Mouse (Mus musculus) neural tube, embryonic 12.5 days (tissue): ENCODE results near the gene Hes3. TPM values are rescaled to one million over a fixed set of nuclear protein-coding genes. Genes with fewer than 3 reads are reported as not detected.

Source experiments
- ATAC-seq: fragments of 200-750 bp; cut with Nextera tagmentation; 2 replicates; pipeline ENCODE4 v1.8.0; 2017; ENCODE audit warnings: low read depth, mild to moderate bottlenecking, moderate TSS enrichment, moderate library complexity; ENCODE audit not compliant: low FRiP score
- H3K27ac ChIP-seq: fragments of 300-500 bp; sonication (generic); 2 replicates; pipeline ENCODE4 v1.5.1; 2016
- H3K27me3 ChIP-seq: fragments of 300-500 bp; sonication (generic); replicated peaks from 2 replicates; pipeline ENCODE4 v1.6.1; 2016; ENCODE audit warnings: mild to moderate bottlenecking
- H3K36me3 ChIP-seq: fragments of 300-500 bp; sonication (generic); 2 replicates; pipeline ENCODE4 v1.6.1; 2016; ENCODE audit warnings: mild to moderate bottlenecking
- H3K4me1 ChIP-seq: fragments of 300-500 bp; sonication (generic); 2 replicates; pipeline ENCODE4 v1.6.1; 2016
- H3K4me2 ChIP-seq: fragments of 300-500 bp; sonication (generic); replicated peaks from 2 replicates; pipeline ENCODE4 v1.6.1; 2016; ENCODE audit warnings: mild to moderate bottlenecking
- H3K4me3 ChIP-seq: fragments of 300-500 bp; sonication (generic); 2 replicates; pipeline ENCODE4 v1.5.1; 2016
- H3K9ac ChIP-seq: fragments of 300-500 bp; sonication (generic); 2 replicates; pipeline ENCODE4 v1.6.1; 2016; ENCODE audit warnings: mild to moderate bottlenecking
- H3K9me3 ChIP-seq: fragments of 300-500 bp; sonication (generic); 2 replicates; pipeline ENCODE4 v1.6.1; 2016; ENCODE audit warnings: mild to moderate bottlenecking
- WGBS: fragments of 180-500 bp; shearing (Covaris S2); methylation state at CpG from one replicate; pipeline ENCODE4 v1.1.7; 2016; 5-methylcytosine and 5-hydroxymethylcytosine counted together
- polyA plus RNA-seq: library from polyadenylated mRNA; unstranded; fragments of >200 nt; fragmentation: Nextera tagmentation; extraction: Ambion mirVana; gene quantifications from 2 replicates; pipeline ENCODE4 v1.2.1, GENCODE M21; 2016

The Hes3 gene
- polyA plus RNA-seq, 1 experiment from 2014 or later = 0.58 TPM

- Histone ChIP-seq H3K4me2 (peak overlapping the region; percentile 84), H3K36me3 (peaks cover 17% of the 10 kb centered on the region), H3K9ac (no peak overlapping the region), H3K27ac (no peak overlapping the region), H3K4me3 (peak overlapping the region; percentile 96; the same call in 1 of the 2 replicates), H3K4me1 (peaks cover 14% of the 10 kb centered on the region), H3K9me3 (no peaks in the 10 kb centered on the region), H3K27me3 (no peaks in the 10 kb centered on the region)
- 55% methylated on average over 16 of the region's 16 CpGs for WGBS
- ATAC-seq = no peak
Measured at GRCm38 (mm10) chr4:152324641-152325562, 33.4 kb upstream of the Hes3 start.

- 75% methylated on average over 5 of the region's 5 CpGs for WGBS
- H3K27ac ChIP-seq = no peak overlapping the region
- no peak overlapping the region for H3K9ac ChIP-seq
- no peaks in the 10 kb centered on the region for H3K9me3 ChIP-seq
- no peak for ATAC-seq
- peaks cover 26% of the 10 kb centered on the region for H3K27me3 ChIP-seq
- H3K4me1 ChIP-seq = peaks cover 9% of the 10 kb centered on the region
- H3K4me2 ChIP-seq = no peak overlapping the region
- no peaks in the 10 kb centered on the region for H3K36me3 ChIP-seq
- H3K4me3 ChIP-seq = no peak overlapping the region
Measured at GRCm38 (mm10) chr4:152321464-152321863, 30.0 kb upstream of the Hes3 start.

- 4% methylated on average over 26 of the region's 26 CpGs for WGBS
- no peak within 1 kb of the TSS for H3K9ac ChIP-seq
- no peaks in the 10 kb centered on the region for H3K36me3 ChIP-seq
- no peak within 1 kb of the TSS; the same call in 1 of the 2 replicates for H3K4me3 ChIP-seq
- H3K27ac ChIP-seq = no peak within 1 kb of the TSS
- peaks cover 54% of the 10 kb centered on the region for H3K27me3 ChIP-seq
- H3K4me2 ChIP-seq = peak within 1 kb of the TSS; percentile 46
- peaks cover 18% of the 10 kb centered on the region for H3K4me1 ChIP-seq
- no peak for ATAC-seq
- H3K9me3 ChIP-seq = no peaks in the 10 kb centered on the region
Measured at GRCm38 (mm10) chr4:152318517-152319234, 27.2 kb upstream of the Hes3 start, which contains the start of gene Rnf207. Gene Rnf207 (minus strand): TSS chr4:152318993.

GRCm38 (mm10) chr4:152317631-152318033 lies 26.2 kb upstream of the Hes3 start:
- ATAC-seq = no peak
- no peak overlapping the region for H3K27ac ChIP-seq
- 81% methylated on average over 6 of the region's 6 CpGs for WGBS
- no peak overlapping the region for H3K4me2 ChIP-seq
- H3K27me3 ChIP-seq = peaks cover 65% of the 10 kb centered on the region
- H3K36me3 ChIP-seq = no peaks in the 10 kb centered on the region
- no peak overlapping the region for H3K9ac ChIP-seq
- no peaks in the 10 kb centered on the region for H3K9me3 ChIP-seq
- H3K4me3 ChIP-seq = no peak overlapping the region
- H3K4me1 ChIP-seq = peaks cover 28% of the 10 kb centered on the region

- Histone ChIP-seq H3K4me3 (peak overlapping the region; percentile 22; the same call in 1 of the 2 replicates), H3K27me3 (peaks cover 84% of the 10 kb centered on the region), H3K36me3 (no peaks in the 10 kb centered on the region), H3K4me2 (peak overlapping the region; percentile 55), H3K9me3 (no peaks in the 10 kb centered on the region), H3K4me1 (peaks cover 29% of the 10 kb centered on the region), H3K9ac (no peak overlapping the region), H3K27ac (no peak overlapping the region)
- no peak for ATAC-seq
- WGBS = 1% methylated on average over 43 of the region's 43 CpGs
Measured at GRCm38 (mm10) chr4:152315498-152316213, 24.2 kb upstream of the Hes3 start.

DNA sequence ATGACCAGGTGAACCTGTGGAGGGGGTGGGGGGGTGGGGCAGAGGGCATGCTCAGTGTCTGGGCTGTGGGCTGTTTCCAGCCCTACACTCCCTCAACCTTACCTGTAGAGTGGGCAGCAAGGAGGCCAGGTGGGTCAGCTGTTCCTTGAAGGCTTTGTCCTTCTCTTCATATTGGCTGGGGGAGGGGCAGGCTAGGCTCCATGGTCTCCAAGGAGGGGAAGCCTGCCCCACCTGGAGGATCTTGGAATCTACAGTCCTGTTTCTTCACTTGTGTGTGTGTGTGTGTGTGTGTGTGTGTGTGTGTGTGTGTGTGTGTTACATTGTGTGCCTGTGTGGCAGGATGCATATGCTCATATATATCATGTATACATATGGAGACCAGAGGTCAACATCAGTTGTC lies 22.5 kb upstream of the Hes3 start:
- H3K4me3 ChIP-seq = no peak overlapping the region
- H3K4me2 ChIP-seq = peak overlapping the region; percentile 59
- ATAC-seq = no peak

GRCm38 (mm10) chr4:152313211-152313632 lies 21.8 kb upstream of the Hes3 start:
- H3K9ac ChIP-seq = peak overlapping the region; percentile 26; the same call in 1 of the 2 replicates
- ATAC-seq = peak; percentile 32; the same call in 1 of the 2 replicates

More for the DNA sequence above, 22.5 kb upstream of the Hes3 start:
- H3K27ac ChIP-seq = no peak overlapping the region
- peaks cover 27% of the 10 kb centered on the region for H3K4me1 ChIP-seq
- no peak overlapping the region for H3K9ac ChIP-seq
- no peaks in the 10 kb centered on the region for H3K36me3 ChIP-seq
- H3K9me3 ChIP-seq = no peaks in the 10 kb centered on the region
- peaks cover 99% of the 10 kb centered on the region for H3K27me3 ChIP-seq

DNA sequence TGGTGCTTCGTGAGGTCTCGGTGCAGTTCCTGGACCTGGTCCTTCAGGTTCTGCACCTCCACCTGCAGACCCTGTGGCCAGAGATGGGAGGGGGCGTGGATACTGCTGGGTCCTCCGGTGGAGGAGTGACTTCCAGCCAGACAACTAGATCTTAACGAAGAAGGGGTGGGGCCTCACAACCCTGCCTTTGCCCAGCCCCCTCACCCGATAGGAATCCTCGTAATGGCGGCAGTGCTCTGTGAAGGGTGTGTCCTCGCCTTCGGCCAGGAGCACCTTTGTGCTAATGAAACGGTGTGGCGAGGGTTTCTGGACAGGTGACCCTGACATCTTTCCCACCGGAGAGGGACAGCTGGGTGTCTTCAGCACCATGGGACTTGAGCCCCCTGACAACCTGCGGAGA lies 20.7 kb upstream of the Hes3 start:
- Histone ChIP-seq H3K27ac (no peak overlapping the region), H3K4me3 (no peak overlapping the region), H3K27me3 (peaks cover 81% of the 10 kb centered on the region), H3K9me3 (no peaks in the 10 kb centered on the region), H3K4me1 (peaks cover 21% of the 10 kb centered on the region), H3K36me3 (peaks cover 5% of the 10 kb centered on the region), H3K4me2 (peak overlapping the region; percentile 59; the same call in 1 of the 2 replicates), H3K9ac (no peak overlapping the region)
- ATAC-seq = no peak
- WGBS = 1% methylated on average over 14 of the region's 14 CpGs

More at GRCm38 (mm10) chr4:152313211-152313632, 21.8 kb upstream of the Hes3 start:
- Histone ChIP-seq H3K4me2 (peak overlapping the region; percentile 59), H3K9me3 (no peaks in the 10 kb centered on the region), H3K27me3 (peaks cover 92% of the 10 kb centered on the region), H3K36me3 (peaks cover 5% of the 10 kb centered on the region), H3K27ac (no peak overlapping the region), H3K4me3 (peak overlapping the region; percentile 26), H3K4me1 (peaks cover 21% of the 10 kb centered on the region)
- WGBS = 0% methylated on average over 29 of the region's 29 CpGs

DNA sequence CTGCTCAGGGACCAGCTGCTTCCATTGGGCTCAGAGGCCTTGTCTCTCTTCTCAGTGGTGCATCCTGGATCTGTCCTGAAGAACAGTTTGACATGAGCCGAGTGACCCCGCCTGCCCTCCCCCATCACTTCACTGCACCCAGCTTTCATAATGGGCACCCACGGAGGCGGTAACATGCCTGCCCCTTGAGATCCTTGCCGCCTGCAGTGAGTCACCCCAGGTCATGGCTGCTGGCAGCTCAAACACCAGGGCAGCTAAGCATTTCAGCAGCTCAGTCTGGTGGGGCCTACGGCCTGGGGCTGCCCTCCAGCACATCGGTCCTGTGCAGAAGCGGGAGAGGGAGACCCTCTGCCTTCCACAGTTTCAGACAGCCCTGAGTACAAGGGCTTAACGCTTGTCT lies 16.1 kb upstream of the Hes3 start:
- H3K4me1 ChIP-seq = peaks cover 8% of the 10 kb centered on the region; the same call in 1 of the 2 replicates
- H3K9me3 ChIP-seq = no peaks in the 10 kb centered on the region
- 84% methylated on average over 9 of the region's 9 CpGs for WGBS
- H3K27me3 ChIP-seq = peaks cover 35% of the 10 kb centered on the region
- H3K36me3 ChIP-seq = peaks cover 30% of the 10 kb centered on the region
- H3K4me3 ChIP-seq = no peak overlapping the region
- no peak overlapping the region for H3K9ac ChIP-seq
- no peak overlapping the region for H3K4me2 ChIP-seq
- no peak overlapping the region for H3K27ac ChIP-seq
- ATAC-seq = no peak

DNA sequence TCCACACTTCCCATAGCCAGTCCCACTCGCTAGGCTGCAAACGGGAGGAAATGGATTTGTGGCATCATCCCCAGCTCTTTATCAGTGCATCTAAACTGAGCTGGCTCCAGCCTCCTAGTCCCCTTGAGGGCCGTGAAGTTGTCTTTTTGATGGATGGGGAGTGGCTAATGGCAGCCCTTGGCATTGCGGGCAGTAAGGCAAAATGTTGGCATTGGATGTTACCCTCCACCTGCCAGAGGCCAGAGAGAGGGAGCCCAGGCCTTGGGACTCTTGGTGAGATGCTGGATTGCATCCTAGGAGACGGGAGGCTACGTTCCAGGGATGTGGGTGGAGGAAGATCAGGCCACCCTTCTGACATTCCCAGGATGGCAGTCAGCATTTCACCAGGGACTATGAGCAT lies 14.5 kb upstream of the Hes3 start:
- Histone ChIP-seq H3K27me3 (peaks cover 19% of the 10 kb centered on the region), H3K4me2 (no peak overlapping the region), H3K9me3 (no peaks in the 10 kb centered on the region), H3K27ac (no peak overlapping the region), H3K4me1 (peaks cover 8% of the 10 kb centered on the region; the same call in 1 of the 2 replicates), H3K4me3 (no peak overlapping the region), H3K9ac (no peak overlapping the region), H3K36me3 (peaks cover 37% of the 10 kb centered on the region)
- ATAC-seq = no peak
- WGBS = 73% methylated on average over 6 of the region's 6 CpGs

- Histone ChIP-seq H3K9ac (no peak overlapping the region), H3K27ac (no peak overlapping the region), H3K9me3 (no peaks in the 10 kb centered on the region), H3K4me1 (peaks cover 8% of the 10 kb centered on the region; the same call in 1 of the 2 replicates), H3K27me3 (peaks cover 6% of the 10 kb centered on the region), H3K4me2 (no peak overlapping the region), H3K4me3 (no peak overlapping the region), H3K36me3 (peaks cover 49% of the 10 kb centered on the region)
- 93% methylated on average over 6 of the region's 6 CpGs for WGBS
- ATAC-seq = no peak
Measured at GRCm38 (mm10) chr4:152304685-152305084, 13.2 kb upstream of the Hes3 start.
